Comparison of ENCODE assay signal across 19 mouse cellular contexts in genomic region chr12:77799134-77799770, GRCm38 (mm10).
DNase-seq lines count a peak whose midpoint lies in the region; ATAC-seq lines count a peak whose summit lies in the region.
"Had no signal": no experiment of that assay in that cellular context is flagged by ENCODE, and none has a peak within 500 bp of the region (broad histone marks: within the 10 kb centered on the region; RNA-seq: fewer than 3 reads in every experiment).

No protein-coding gene starts in this region.

- DNase-seq in hindbrain, embryonic 14.5 days (ENCODE audit: low spot score) = no peak
- DNase-seq in neural tube, embryonic 10.5 days (ENCODE audit: extremely low spot score, low spot score) = no peak
- no peak for DNase-seq in cerebellum, postnatal 36 days
- no peak for DNase-seq in urinary bladder, adult 18-20 months (ENCODE audit: low spot score in 2 of 2)
- DNase-seq: adrenal gland, adult 8-10 months; cerebellum, adult 11-12 months; heart, postnatal 4 days; liver; liver, postnatal 0 days; lung, postnatal 36 days; right cerebral cortex, postnatal 25 days had no signal

- H3K9ac ChIP-seq in hindbrain, embryonic 13.5 days = no peak overlapping the region
- H3K9ac ChIP-seq in hindbrain, embryonic 14.5 days = no peak overlapping the region
- 0 out of 2 replicates have a peak overlapping the region, but pooled peaks have one; percentile 43 for H3K9ac ChIP-seq in neural tube, embryonic 13.5 days
- no peak overlapping the region for H3K9ac ChIP-seq in midbrain, embryonic 13.5 days (replicated peaks)
- H3K9ac ChIP-seq: heart, embryonic 13.5 days; intestine, embryonic 15.5 days; liver, postnatal 0 days; neural tube, embryonic 12.5 days had no signal

- no peak overlapping the region for H3K4me3 ChIP-seq in hindbrain, embryonic 13.5 days
- no peak overlapping the region for H3K4me3 ChIP-seq in hindbrain, embryonic 14.5 days (replicated peaks; ENCODE audit: low read length)
- H3K4me3 ChIP-seq in neural tube, embryonic 13.5 days = no peak overlapping the region
- H3K4me3 ChIP-seq in midbrain, embryonic 13.5 days (replicated peaks) = no peak overlapping the region
- H3K4me3 ChIP-seq: heart, embryonic 13.5 days; intestine, embryonic 15.5 days; neural tube, embryonic 12.5 days had no signal

- no peak overlapping the region for H3K4me2 ChIP-seq in hindbrain, embryonic 13.5 days
- no peak overlapping the region for H3K4me2 ChIP-seq in hindbrain, embryonic 14.5 days (replicated peaks)
- H3K4me2 ChIP-seq in neural tube, embryonic 13.5 days = no peak overlapping the region
- peak overlapping the region; percentile 19 for H3K4me2 ChIP-seq in midbrain, embryonic 13.5 days (replicated peaks)
- H3K4me2 ChIP-seq: heart, embryonic 13.5 days; intestine, embryonic 15.5 days; neural tube, embryonic 12.5 days had no signal

- WGBS in hindbrain, embryonic 13.5 days = 58% methylated on average over 12 of the region's 12 CpGs
- 47% methylated on average over 12 of the region's 12 CpGs for WGBS in hindbrain, embryonic 14.5 days
- 55% methylated on average over 12 of the region's 12 CpGs for WGBS in neural tube, embryonic 13.5 days
- WGBS in midbrain, embryonic 13.5 days = 30% methylated on average over 12 of the region's 12 CpGs

- H3K4me1 ChIP-seq in hindbrain, embryonic 13.5 days (replicated peaks) = peaks cover 8% of the 10 kb centered on the region
- peaks cover 7% of the 10 kb centered on the region for H3K4me1 ChIP-seq in hindbrain, embryonic 14.5 days (replicated peaks; ENCODE audit: control insufficient read depth, insufficient read depth, low read length)
- peaks cover 11% of the 10 kb centered on the region; the same call in 1 of the 2 replicates for H3K4me1 ChIP-seq in neural tube, embryonic 13.5 days (replicated peaks)
- H3K4me1 ChIP-seq in midbrain, embryonic 13.5 days (replicated peaks) = peaks cover 18% of the 10 kb centered on the region
- H3K4me1 ChIP-seq: heart, embryonic 13.5 days; intestine, embryonic 15.5 days; neural tube, embryonic 12.5 days had no signal

- H3K36me3 ChIP-seq in hindbrain, embryonic 13.5 days = no peaks in the 10 kb centered on the region
- no peaks in the 10 kb centered on the region for H3K36me3 ChIP-seq in hindbrain, embryonic 14.5 days (replicated peaks; ENCODE audit: control insufficient read depth, insufficient read depth)
- no peaks in the 10 kb centered on the region for H3K36me3 ChIP-seq in neural tube, embryonic 13.5 days
- H3K36me3 ChIP-seq in midbrain, embryonic 13.5 days = no peaks in the 10 kb centered on the region
- H3K36me3 ChIP-seq: heart, embryonic 13.5 days; intestine, embryonic 15.5 days; neural tube, embryonic 12.5 days had no signal

- peak; percentile 49; the same call in 1 of the 2 replicates for ATAC-seq in hindbrain, embryonic 13.5 days (ENCODE audit: low FRiP score)
- ATAC-seq in hindbrain, embryonic 14.5 days (ENCODE audit: low FRiP score) = no peak
- no peak for ATAC-seq in neural tube, embryonic 13.5 days (ENCODE audit: low read depth)
- peak; percentile 50 for ATAC-seq in midbrain, embryonic 13.5 days
- ATAC-seq: intestine, embryonic 15.5 days; liver, postnatal 0 days had no signal

- no peaks in the 10 kb centered on the region for H3K9me3 ChIP-seq in hindbrain, embryonic 13.5 days
- no peaks in the 10 kb centered on the region for H3K9me3 ChIP-seq in hindbrain, embryonic 14.5 days (ENCODE audit: control insufficient read depth, low read length)
- no peaks in the 10 kb centered on the region for H3K9me3 ChIP-seq in neural tube, embryonic 13.5 days
- no peaks in the 10 kb centered on the region for H3K9me3 ChIP-seq in midbrain, embryonic 13.5 days
- H3K9me3 ChIP-seq: heart, embryonic 13.5 days; intestine, embryonic 15.5 days; neural tube, embryonic 12.5 days had no signal

- no peak overlapping the region for H3K27ac ChIP-seq in hindbrain, embryonic 13.5 days
- no peak overlapping the region for H3K27ac ChIP-seq in hindbrain, embryonic 14.5 days
- no peak overlapping the region for H3K27ac ChIP-seq in neural tube, embryonic 13.5 days (replicated peaks)
- 0 out of 2 replicates have a peak overlapping the region, but pooled peaks have one; percentile 37 for H3K27ac ChIP-seq in midbrain, embryonic 13.5 days
- H3K27ac ChIP-seq: heart, embryonic 13.5 days; intestine, embryonic 15.5 days; kidney, postnatal 0 days; neural tube, embryonic 12.5 days had no signal

- H3K27me3 ChIP-seq in hindbrain, embryonic 13.5 days = no peaks in the 10 kb centered on the region
- H3K27me3 ChIP-seq in hindbrain, embryonic 14.5 days (ENCODE audit: control insufficient read depth, insufficient read depth, low read length) = no peaks in the 10 kb centered on the region
- no peaks in the 10 kb centered on the region for H3K27me3 ChIP-seq in neural tube, embryonic 13.5 days
- H3K27me3 ChIP-seq in midbrain, embryonic 13.5 days = no peaks in the 10 kb centered on the region
- H3K27me3 ChIP-seq: CH12.LX; heart, embryonic 13.5 days; intestine, embryonic 15.5 days; neural tube, embryonic 12.5 days had no signal

Comparison
In these comparisons a context has a peak if more than half of its experiments do, and no peak if none do; other contexts are left out.
1. ATAC-seq: peak in hindbrain, embryonic 13.5 days (single experiment) and midbrain, embryonic 13.5 days (single experiment); none in hindbrain, embryonic 14.5 days (single experiment) and neural tube, embryonic 13.5 days (single experiment).